Mouse (Mus musculus): ENCODE measurements around the gene Hes7. TPM values are rescaled to one million over a fixed set of nuclear protein-coding genes. Genes with fewer than 3 reads are reported as not detected.

Hes7 gene
- 0.24 and 0.37 TPM in 2 replicates for polyA plus RNA-seq (2012; rRNA removed)

DNA sequence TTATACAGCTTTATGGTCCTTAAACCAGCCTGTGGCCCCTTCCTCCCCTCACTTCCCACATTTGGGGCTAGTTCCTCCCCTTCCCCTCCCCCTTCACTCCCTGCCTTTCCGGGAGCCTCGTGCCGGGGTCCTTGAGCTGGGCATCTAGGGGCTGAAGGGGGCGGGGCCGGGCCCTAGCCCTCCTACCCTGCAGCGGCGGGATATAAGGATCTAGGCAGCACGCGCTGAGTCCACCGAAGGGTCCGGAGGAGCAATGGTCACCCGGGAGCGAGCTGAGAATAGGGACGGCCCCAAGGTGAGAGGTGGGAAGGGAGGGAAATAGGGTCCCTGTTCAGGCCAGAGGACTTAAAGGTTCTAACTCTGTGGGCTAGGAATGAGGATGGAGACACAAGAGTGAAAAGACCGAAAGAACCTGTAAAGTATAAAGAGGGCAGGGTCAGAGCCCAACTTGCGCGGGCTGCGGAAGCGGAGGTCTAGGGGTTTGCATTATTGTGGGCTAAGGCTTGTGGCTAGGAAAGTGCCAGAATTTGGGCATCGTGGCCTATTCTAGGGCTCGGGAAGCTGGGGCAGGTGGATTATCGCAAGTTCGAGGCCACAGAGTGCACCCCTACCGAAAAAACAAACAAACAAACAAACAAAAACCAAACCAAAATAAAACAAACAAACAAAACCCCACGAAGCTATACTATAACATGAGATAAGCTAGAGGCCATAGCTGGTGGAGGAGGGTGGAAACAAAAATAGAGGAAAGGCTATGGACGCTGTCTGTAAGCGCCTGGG is at the start of gene Hes7:
Gene Hes7, plus strand, starts transcription at position 184 of the 780 bp plus-strand sequence.
- DNase-seq (ENCODE audit: low spot score): no peak

GRCm38 (mm10) chr11:69070590-69071222 is 49.5 kb upstream of the Hes7 start, which contains the start of gene Tmem107:
Tmem107 (plus strand) TSS chr11:69070806.
- DNase-seq (ENCODE audit: low spot score): peak; percentile 83

GRCm38 (mm10) chr11:69071262-69071661 is 48.9 kb upstream of the Hes7 start:
- no peak for DNase-seq (ENCODE audit: low spot score)

- no peak for DNase-seq (ENCODE audit: low spot score)
Measured at GRCm38 (mm10) chr11:69072234-69072633, 48.0 kb upstream of the Hes7 start.

- no peak for DNase-seq (ENCODE audit: low spot score)
Measured at GRCm38 (mm10) chr11:69072666-69073064, 47.5 kb upstream of the Hes7 start.

DNA sequence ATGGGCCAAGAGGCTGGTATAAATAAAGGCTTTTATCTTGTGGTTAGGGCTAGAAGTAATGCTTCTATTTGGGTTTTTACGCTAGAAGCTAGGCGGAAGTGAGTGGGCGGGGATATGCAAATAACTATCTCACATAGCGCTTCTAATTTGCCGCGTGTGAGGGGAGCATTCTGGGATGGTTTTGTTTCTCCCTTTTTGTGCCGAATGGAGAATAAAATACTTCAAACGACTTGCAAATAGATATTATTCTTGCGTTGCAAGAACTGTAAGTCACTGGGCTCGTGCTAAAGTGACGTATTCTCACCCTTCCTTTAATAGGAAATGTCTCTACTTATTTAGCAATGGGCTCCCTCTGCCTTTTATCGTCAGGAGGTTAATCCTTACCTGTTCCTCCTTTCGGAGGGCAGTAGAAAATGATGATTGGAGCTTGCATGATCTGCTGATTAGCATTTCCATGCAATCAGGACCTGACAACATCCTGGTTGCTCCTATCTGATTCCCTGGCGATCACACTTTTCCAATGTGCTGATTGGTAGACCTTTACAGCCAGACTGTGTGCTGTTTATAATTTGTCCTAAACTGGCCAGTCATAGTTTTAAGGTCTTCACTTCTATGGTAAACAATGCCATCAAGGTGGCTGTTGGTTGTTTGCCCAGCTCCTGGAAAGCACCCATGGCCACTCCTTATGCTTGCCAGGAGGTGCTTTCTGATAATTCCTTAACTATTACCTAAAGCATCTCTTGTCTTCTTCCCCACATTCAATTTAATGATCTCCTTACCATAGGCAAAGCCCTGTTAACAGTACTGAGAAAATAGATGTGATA is 46.9 kb upstream of the Hes7 start:
- no peak for DNase-seq (ENCODE audit: low spot score)

- no peak for DNase-seq (ENCODE audit: low spot score)
Measured at GRCm38 (mm10) chr11:69073951-69074775, 46.0 kb upstream of the Hes7 start.

DNA sequence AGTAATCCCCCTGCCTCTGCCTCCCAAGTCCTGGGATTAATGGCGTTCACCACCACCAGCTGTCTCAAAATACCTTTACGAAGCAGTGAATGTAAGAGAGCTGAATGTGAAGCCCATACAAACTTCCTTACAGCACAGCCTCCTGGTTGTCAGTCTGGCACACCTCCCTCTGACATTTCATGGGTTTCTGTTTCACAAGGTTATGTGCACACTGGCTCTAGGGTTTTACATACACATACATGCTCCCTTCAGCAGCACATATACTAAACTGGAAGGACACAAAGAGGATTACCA is 45.5 kb upstream of the Hes7 start:
- no peak for DNase-seq (ENCODE audit: low spot score)

- DNase-seq (ENCODE audit: low spot score): no peak
Measured at GRCm38 (mm10) chr11:69075764-69076479, 44.3 kb upstream of the Hes7 start.

- DNase-seq (ENCODE audit: low spot score): no peak
Measured at GRCm38 (mm10) chr11:69076572-69076971, 43.6 kb upstream of the Hes7 start.

GRCm38 (mm10) chr11:69077316-69077715 is 42.9 kb upstream of the Hes7 start:
- DNase-seq (ENCODE audit: low spot score): no peak

- DNase-seq (ENCODE audit: low spot score): no peak
Measured at GRCm38 (mm10) chr11:69078041-69078440, 42.2 kb upstream of the Hes7 start.

- no peak for DNase-seq (ENCODE audit: low spot score)
Measured at GRCm38 (mm10) chr11:69078805-69079438, 41.3 kb upstream of the Hes7 start.

DNA sequence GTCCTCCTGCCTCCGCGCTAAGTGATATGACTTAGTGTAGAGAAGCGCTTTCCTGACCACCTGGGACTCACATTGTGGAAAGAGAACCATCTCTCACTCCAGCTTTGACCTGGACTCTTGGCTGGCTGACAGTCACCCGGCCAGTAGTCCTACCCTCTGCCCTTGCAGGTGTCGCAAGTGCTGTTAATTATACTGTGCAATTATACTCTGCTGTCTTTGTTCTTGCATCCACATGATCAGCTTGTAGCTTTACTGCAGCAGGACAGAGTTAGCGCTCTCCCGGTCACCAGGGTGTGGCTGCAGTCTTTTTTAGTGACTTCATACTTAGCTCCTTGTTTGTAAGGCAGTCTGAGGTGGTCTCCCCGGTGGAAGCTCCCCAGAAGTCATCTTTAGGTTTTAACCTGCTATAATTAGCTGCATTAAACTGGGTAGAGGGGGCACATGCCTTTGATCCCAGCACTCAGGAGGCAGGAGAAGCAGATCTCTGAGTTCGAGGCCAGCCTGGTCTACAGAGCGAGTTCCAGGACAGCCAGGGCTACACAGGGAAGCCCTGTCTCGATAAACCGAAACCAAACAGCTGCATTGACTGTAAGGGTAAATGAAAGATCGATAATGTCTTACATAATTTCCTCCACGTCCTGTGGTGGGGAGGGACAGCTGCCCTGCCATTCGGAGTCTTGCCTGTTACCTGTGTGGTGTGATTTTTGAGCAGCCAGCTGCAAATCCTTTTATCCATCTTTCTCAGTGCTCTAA is 39.9 kb upstream of the Hes7 start:
- DNase-seq (ENCODE audit: low spot score): no peak

DNA sequence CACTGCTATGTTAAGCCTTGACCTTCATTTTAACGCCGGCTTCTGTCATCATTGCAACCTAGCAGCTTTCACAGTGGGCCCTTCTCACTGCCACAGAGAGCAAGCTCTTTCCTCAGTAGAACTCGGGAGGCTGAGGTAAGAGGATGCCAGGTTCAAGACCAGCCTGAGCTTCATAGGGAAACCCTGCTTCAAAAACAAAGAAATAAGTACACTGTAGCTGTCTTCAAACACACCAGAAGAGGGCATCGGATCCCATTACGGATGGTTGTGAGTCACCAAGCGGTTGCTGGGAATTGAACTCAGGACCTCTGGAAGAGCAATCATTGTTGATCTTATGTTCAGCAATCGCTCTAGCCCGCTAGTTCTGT is 39.4 kb upstream of the Hes7 start:
- no peak for DNase-seq (ENCODE audit: low spot score)

DNA sequence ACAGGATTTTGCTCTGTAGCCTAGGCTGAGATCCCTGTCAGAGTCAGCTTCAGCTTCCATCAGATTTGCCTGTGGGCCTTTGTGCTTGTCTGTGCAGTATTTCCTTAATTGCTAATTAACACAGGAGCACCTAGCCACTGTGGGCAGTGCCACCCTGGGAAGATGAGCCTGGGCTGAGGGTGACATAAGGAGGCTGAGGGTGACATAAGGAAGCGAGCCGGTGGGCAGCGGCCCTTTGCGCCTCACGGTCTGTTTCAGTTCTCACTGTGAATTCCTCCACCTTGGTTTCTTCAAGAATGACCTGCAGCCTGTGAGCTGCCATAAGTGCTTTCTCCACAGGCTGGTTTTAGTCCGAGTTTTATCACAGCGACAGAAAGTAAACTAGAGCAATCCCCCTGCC is 38.6 kb upstream of the Hes7 start:
- DNase-seq (ENCODE audit: low spot score): no peak

DNA sequence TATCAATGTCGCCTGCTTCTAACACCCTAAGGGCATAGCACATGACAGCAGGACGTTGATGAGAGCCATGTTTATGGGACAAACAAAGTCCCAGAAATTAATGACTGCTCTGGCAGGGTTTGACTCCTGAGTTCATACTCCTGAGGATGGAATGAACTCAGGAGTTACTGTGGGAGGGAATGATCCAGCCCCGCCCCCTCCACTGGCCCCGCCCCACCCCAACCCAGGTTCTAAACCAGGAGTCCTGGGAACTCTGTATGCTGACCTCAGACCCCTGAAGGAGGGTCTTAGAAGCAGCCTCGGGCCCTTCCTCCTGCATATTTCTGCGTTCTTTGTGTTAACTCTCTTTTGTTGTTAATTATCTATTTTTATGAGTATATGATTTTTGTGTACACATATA is 34.6 kb upstream of the Hes7 start:
- no peak for DNase-seq (ENCODE audit: low spot score)

- no peak for DNase-seq (ENCODE audit: low spot score)
Measured at GRCm38 (mm10) chr11:69086390-69086789, 33.8 kb upstream of the Hes7 start.

GRCm38 (mm10) chr11:69087082-69087481 is 33.1 kb upstream of the Hes7 start:
- DNase-seq (ENCODE audit: low spot score): no peak

GRCm38 (mm10) chr11:69087597-69087996 is 32.6 kb upstream of the Hes7 start:
- DNase-seq (ENCODE audit: low spot score): no peak

Measured in urinary bladder, adult 2 months (tissue).